Mouse (Mus musculus) liver, adult 2 months (tissue): ENCODE data around the gene Pald1. TPM values are rescaled to one million over a fixed set of nuclear protein-coding genes. Genes with fewer than 3 reads are reported as not detected.

Experiments used
- DNase-seq: peaks from one replicate; pipeline ENCODE4 v3.0.0-alpha.2; 2011; ENCODE audit warnings: low read depth, low spot score; ENCODE audit errors: extremely low read depth
- H3K27ac ChIP-seq: fragments of 200-500 bp; replicated peaks from 2 replicates; pipeline ENCODE4 v1.5.1; 2012; ENCODE audit warnings: low read depth, mild to moderate bottlenecking, control low read depth, inconsistent platforms, low read length; ENCODE audit not compliant: insufficient read depth
- H3K27me3 ChIP-seq: fragments of 200-500 bp; 2 replicates; pipeline ENCODE4 v1.6.1; 2012; ENCODE audit warnings: mild to moderate bottlenecking, moderate library complexity, low read length, inconsistent platforms; ENCODE audit not compliant: control insufficient read depth, insufficient read depth
- H3K36me3 ChIP-seq: fragments of 200-500 bp; 2 replicates; pipeline ENCODE4 v1.6.1; 2012; ENCODE audit warnings: low read length, inconsistent platforms; ENCODE audit not compliant: control insufficient read depth, insufficient read depth
- H3K4me1 ChIP-seq: fragments of 200-500 bp; 2 replicates; pipeline ENCODE4 v1.6.1; 2011; ENCODE audit warnings: low read length; ENCODE audit not compliant: control insufficient read depth, insufficient read depth
- H3K4me3 ChIP-seq: fragments of 200-500 bp; 2 replicates; pipeline ENCODE4 v1.5.1; 2011; ENCODE audit warnings: low read depth, mild to moderate bottlenecking, control low read depth, low read length, moderate library complexity; ENCODE audit not compliant: insufficient read depth
- H3K79me2 ChIP-seq: fragments of 200-500 bp; 2 replicates; pipeline ENCODE4 v1.6.1; 2012; ENCODE audit warnings: inconsistent platforms, mild to moderate bottlenecking, low read length, moderate library complexity; ENCODE audit not compliant: control insufficient read depth, insufficient read depth
- H3K9ac ChIP-seq: fragments of 200-500 bp; 2 replicates; pipeline ENCODE4 v1.6.1; 2012; ENCODE audit warnings: low read depth, mild to moderate bottlenecking, control low read depth, inconsistent platforms, low read length
- CTCF ChIP-seq: fragments of 200-500 bp; IDR thresholded peaks from 2 replicates; pipeline ENCODE4 v1.5.1; 2011; ENCODE audit warnings: low read depth, low read length, control low read depth
- POLR2A ChIP-seq: fragments of 200-500 bp; IDR thresholded peaks from 2 replicates; pipeline ENCODE4 v1.6.1; 2011; ENCODE audit warnings: low read length, control low read depth; ENCODE audit not compliant: insufficient read depth; ENCODE audit errors: extremely low read depth
- WGBS: fragments of 180-500 bp; shearing (Covaris S2); methylation state at CpG from one replicate; pipeline ENCODE4 v1.1.7; 2018; 5-methylcytosine and 5-hydroxymethylcytosine counted together
- polyA plus RNA-seq: library from polyadenylated mRNA; depleted of rRNA; stranded (reverse); fragments of >200 nt; gene quantifications from 2 replicates; pipeline ENCODE4 v1.2.3, GENCODE M21; 2012
- total RNA-seq: library from RNA; depleted of rRNA; stranded (reverse); fragments of >200 nt; gene quantifications from 2 replicates; pipeline ENCODE4 v1.2.3, GENCODE M21; 2014

The Pald1 gene
- total and polyA plus RNA-seq, 2 experiments, result 7.5 to 8.1 TPM

GRCm38 (mm10) chr10:61328927-61329326 is 54.4 kb downstream of the Pald1 start:
- no peak overlapping the region for H3K4me3 ChIP-seq
- DNase-seq, result no peak
- H3K27me3 ChIP-seq, result no peaks in the 10 kb centered on the region
- no peaks in the 10 kb centered on the region for H3K79me2 ChIP-seq
- H3K27ac ChIP-seq, result no peak overlapping the region
- WGBS, result 89% methylated on average over 7 of the region's 7 CpGs
- no peak for TF ChIP-seq POLR2A
- no peak for TF ChIP-seq CTCF
- no peak overlapping the region for H3K9ac ChIP-seq
- H3K4me1 ChIP-seq, result peaks cover 12% of the 10 kb centered on the region
- no peaks in the 10 kb centered on the region for H3K36me3 ChIP-seq

GRCm38 (mm10) chr10:61327545-61327944 is 55.8 kb downstream of the Pald1 start:
- TF ChIP-seq POLR2A (no peak), CTCF (no peak)
- peak overlapping the region; percentile 10; the same call in 1 of the 2 replicates for H3K27ac ChIP-seq
- H3K4me1 ChIP-seq, result peaks cover 12% of the 10 kb centered on the region
- no peaks in the 10 kb centered on the region for H3K79me2 ChIP-seq
- H3K36me3 ChIP-seq, result no peaks in the 10 kb centered on the region; the same call in 1 of the 2 replicates
- H3K27me3 ChIP-seq, result no peaks in the 10 kb centered on the region
- no peak overlapping the region for H3K9ac ChIP-seq
- H3K4me3 ChIP-seq, result no peak overlapping the region
- peak; percentile 82 for DNase-seq
- 37% methylated on average over 10 of the region's 10 CpGs for WGBS

DNA sequence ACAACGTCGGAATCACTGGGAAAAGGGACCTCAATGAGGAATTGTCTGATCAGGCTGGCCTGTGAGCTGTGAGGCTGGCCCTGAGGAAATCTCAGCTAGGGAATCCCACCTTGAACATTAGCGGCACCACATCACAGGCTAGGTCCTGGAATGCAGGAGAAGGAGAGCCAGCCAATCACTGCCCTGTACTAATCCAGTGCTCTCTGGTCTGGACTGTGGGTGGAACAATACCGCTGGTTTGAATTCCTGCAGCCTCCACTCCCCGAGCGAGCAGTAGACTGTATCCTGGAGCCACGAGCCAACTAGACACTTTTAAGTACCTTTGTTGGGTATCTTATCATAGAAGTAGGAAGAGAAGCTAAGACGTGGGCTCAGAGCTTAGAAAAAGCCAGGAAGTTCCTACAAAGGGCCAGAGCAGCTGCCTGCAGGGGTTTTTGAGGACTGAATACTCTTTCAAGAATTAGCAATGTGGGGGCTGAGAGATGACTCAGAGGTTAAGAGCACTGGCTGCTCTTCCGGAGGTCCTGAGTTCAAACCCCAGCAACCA is 57.5 kb downstream of the Pald1 start:
- no peak for TF ChIP-seq POLR2A
- no peak overlapping the region for H3K4me3 ChIP-seq
- no peak overlapping the region for H3K27ac ChIP-seq
- peaks cover 12% of the 10 kb centered on the region for H3K4me1 ChIP-seq
- H3K79me2 ChIP-seq, result no peaks in the 10 kb centered on the region
- no peaks in the 10 kb centered on the region; the same call in 1 of the 2 replicates for H3K36me3 ChIP-seq
- DNase-seq, result no peak
- WGBS, result 77% methylated on average over 9 of the region's 9 CpGs
- no peaks in the 10 kb centered on the region for H3K27me3 ChIP-seq
- H3K9ac ChIP-seq, result no peak overlapping the region

DNA sequence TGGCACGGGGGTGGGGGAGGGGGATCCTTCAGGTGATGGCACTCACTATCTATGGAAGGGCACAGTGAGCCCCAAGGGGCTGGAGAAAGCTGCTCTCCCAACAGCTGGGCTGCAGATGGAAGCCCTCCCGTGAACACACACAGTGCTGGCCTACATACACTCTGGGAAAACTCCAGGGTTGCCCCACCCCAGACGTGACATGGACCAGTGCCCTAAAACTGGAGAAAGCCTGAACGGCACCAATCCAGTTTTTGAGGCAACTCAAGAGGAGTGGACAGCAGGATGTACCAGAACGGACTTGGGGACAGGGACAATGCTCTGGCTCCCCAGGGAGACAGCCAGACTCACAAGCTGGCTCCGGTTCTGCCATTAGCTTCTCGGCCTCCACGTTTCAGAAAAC is 58.6 kb downstream of the Pald1 start:
- H3K4me3 ChIP-seq, result no peak overlapping the region
- 87% methylated on average over 8 of the region's 8 CpGs for WGBS
- TF ChIP-seq POLR2A (no peak), CTCF (no peak)

DNA sequence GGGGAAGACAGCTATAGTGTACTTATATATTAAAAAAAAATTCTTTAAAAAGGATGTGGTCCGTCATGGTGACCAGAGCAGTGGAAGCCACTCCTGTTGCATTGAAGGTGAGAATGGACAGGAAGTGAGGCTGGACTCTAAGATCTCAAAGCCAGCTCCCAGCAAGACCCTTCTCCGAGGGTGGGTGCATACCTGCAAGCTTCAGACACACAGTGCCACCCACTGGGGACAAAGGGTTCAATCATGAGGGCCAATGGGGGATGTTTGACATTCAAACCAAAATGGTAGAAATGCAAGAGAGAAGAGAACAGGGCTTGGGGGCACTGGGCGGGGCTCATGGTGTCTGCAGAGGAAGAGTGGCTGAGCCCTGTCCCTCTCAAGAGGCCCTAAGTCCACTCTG is 64.8 kb downstream of the Pald1 start:
- Histone ChIP-seq H3K4me1 (peaks cover 7% of the 10 kb centered on the region; the same call in 1 of the 2 replicates), H3K79me2 (no peaks in the 10 kb centered on the region), H3K36me3 (peaks cover 3% of the 10 kb centered on the region; the same call in 1 of the 2 replicates), H3K9ac (no peak overlapping the region), H3K27ac (no peak overlapping the region), H3K27me3 (no peaks in the 10 kb centered on the region), H3K4me3 (no peak overlapping the region)
- TF ChIP-seq CTCF (no peak), POLR2A (no peak)
- 94% methylated on average over 3 of the region's 3 CpGs for WGBS
- DNase-seq, result no peak

More for the DNA sequence above, 58.6 kb downstream of the Pald1 start:
- Histone ChIP-seq H3K4me1 (peaks cover 12% of the 10 kb centered on the region), H3K79me2 (no peaks in the 10 kb centered on the region), H3K27ac (no peak overlapping the region), H3K27me3 (no peaks in the 10 kb centered on the region), H3K36me3 (no peaks in the 10 kb centered on the region; the same call in 1 of the 2 replicates), H3K9ac (no peak overlapping the region)
- DNase-seq, result no peak

DNA sequence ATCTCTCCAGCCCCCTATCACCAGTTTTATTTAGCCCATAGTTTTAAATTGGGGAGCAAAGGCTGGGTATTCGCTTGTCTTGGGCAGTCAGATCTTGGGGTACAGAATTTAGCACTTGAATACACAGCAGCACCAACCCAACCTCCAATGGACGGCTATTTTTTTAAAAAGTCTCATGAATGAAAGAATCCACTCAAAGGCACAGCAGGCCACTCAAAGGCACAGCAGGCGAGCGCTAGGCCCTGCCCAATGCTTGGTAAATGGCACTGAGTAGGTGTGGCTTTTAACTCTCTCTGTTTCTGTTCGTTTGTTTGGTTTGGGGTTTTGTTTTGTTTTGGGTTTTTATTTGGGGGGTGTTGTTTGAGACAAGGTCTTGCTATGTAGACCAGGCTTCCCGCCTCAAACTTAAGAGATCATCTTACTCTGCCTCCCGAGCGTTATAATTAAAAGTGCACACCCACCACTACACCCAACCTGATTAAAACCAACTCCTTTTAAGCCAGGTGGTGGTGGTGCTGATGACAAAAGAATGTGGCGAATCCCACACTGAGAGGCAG is 67.9 kb downstream of the Pald1 start:
- peaks cover 20% of the 10 kb centered on the region; the same call in 1 of the 2 replicates for H3K4me1 ChIP-seq
- TF ChIP-seq POLR2A (no peak), CTCF (no peak)
- WGBS, result 96% methylated on average over 9 of the region's 9 CpGs
- no peaks in the 10 kb centered on the region for H3K27me3 ChIP-seq
- H3K4me3 ChIP-seq, result no peak overlapping the region
- H3K27ac ChIP-seq, result no peak overlapping the region
- H3K79me2 ChIP-seq, result no peaks in the 10 kb centered on the region
- peaks cover 3% of the 10 kb centered on the region; the same call in 1 of the 2 replicates for H3K36me3 ChIP-seq
- H3K9ac ChIP-seq, result no peak overlapping the region
- DNase-seq, result no peak
